Mouse (Mus musculus): ENCODE measurements around the gene Acot7.

- TF ChIP-seq CTCF (IDR thresholded peaks at IDR 0.05; ENCODE audit: insufficient read depth, low read depth, low read length) (no peak), POLR2A (IDR thresholded peaks at IDR 0.05; ENCODE audit: insufficient read depth, low read depth, low read length) (no peak)
Measured at GRCm38 (mm10) chr4:152204663-152205062, 26.7 kb downstream of the Acot7 start.
